Mouse (Mus musculus): Measurements from ENCODE around the gene Ptrh1.

GRCm38 (mm10) chr2:32816497-32816896, 40.9 kb downstream of the Ptrh1 start:
- TF ChIP-seq CEBPB (IDR thresholded peaks at IDR 0.05; ENCODE audit: low read depth): no peak
- no peak for TF ChIP-seq CTCF (IDR thresholded peaks at IDR 0.05; ENCODE audit: control insufficient read depth, insufficient read depth, insufficient read length)
- TF ChIP-seq MYOG (IDR thresholded peaks at IDR 0.05; ENCODE audit: control insufficient read depth, extremely low read depth, insufficient read length): no peak
- no peak for TF ChIP-seq MYOD1 (IDR thresholded peaks at IDR 0.05; ENCODE audit: control insufficient read depth, insufficient read length, low read depth)
- no peak for TF ChIP-seq MAX (IDR thresholded peaks at IDR 0.05)
- no peak for TF ChIP-seq USF1 (IDR thresholded peaks at IDR 0.05; ENCODE audit: low read depth)
